Mouse (Mus musculus): Measurements from ENCODE around the gene Nell2.

DNA sequence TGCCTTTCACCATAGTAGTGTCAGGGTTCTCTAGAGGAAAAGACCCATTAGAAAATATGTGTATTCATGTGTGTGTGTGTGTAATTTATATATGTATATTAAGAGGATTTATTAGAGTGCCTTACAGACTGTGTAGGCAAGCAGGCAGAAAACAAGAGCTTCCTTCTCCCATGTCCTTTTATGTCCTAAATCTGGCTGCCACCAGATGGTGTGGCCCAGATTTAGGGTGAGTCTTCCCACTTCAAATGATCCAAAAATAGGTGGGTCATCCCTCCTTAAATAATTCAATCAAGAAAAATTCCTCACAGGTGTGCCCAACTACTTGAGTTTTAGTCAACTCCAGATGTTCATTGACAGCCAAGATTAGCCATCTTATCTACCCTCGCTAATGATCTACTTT lies 460.3 kb downstream of the Nell2 start:
- TF ChIP-seq CTCF (conservative IDR thresholded peaks at IDR 0.05; ENCODE audit: low read length) (no peak), NANOG (IDR thresholded peaks at IDR 0.05; ENCODE audit: borderline replicate concordance, low read length) (no peak)
